Mouse (Mus musculus) adrenal gland, postnatal 10 days (tissue): ENCODE measurements at regions not wholly inside any gene's neighbourhood (a gene's known extent, or its start where the extent isn't known, plus 50 kb on each side); places are given as distances from the start of the nearest gene placed in this dataset.

ENCODE experiments used
- DNase-seq: peaks from one replicate; pipeline ENCODE4 v3.0.0; 2021; ENCODE audit warnings: mixed read lengths

DNA sequence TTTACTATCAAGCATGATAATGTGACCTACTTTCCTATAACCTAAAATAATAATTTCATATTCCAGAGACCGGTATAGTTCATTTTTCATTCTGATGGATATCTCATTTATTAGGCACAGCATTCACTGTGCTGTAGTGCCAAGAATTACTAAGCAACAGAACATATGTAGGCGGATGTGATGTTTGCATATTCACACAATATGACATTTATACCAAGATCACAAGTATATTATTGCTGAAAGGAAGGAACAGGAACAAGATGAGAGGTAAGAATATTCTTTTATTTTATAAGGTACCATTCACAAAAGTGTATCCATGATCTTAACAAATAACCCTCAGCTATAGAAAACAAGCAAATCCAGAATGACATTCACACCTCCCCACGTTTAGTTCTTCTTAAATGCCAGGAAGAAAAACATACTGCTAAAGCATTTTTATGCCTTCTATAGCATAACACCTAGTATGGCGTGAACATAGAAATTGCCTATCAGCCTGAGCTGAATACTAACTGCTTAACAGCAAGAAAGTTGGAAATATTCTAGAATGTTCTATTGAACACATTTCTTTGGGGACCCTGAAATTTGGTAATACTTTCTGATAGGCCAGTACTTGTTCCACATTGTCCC is 1062.8 kb upstream of the Acvr2a start:
- no peak for DNase-seq

DNA sequence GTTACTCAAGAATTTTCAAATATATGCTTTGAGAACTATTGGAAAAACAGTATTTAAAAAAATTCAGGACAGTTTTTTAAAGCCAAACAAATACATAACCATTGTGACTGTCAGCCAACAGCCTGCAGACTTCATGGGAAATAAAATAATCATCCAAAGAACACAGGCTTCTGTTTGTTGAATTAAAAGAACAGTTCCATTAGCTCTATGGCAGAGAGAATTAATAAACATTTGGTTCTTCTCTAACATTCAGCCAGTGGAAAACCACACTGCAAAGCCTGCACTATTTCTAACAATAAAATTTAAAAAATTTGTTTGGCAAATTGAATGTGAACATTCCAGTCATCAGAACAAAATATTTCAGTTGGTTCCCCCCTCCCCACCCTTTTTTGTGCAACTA is 1058.2 kb upstream of the Acvr2a start:
- DNase-seq, result no peak

DNA sequence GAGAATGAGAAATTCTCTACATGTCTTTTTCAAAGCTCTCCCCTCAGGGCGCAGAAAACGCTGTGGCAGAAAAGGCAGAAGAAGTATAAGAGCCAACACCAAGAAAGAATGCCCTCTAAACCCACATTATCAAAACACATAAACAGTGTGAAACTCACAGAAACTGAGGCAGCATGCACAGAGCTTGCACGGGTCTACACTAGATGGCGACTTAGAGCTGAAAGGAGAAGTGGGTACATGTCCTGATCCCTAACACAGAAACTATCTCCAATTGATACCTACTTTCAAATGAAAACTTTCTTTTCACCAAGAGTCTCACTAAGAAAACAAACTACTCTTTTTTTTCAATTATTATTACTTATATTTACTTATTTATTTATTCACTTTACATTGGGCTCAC is 1057.7 kb upstream of the Acvr2a start:
- no peak for DNase-seq

DNA sequence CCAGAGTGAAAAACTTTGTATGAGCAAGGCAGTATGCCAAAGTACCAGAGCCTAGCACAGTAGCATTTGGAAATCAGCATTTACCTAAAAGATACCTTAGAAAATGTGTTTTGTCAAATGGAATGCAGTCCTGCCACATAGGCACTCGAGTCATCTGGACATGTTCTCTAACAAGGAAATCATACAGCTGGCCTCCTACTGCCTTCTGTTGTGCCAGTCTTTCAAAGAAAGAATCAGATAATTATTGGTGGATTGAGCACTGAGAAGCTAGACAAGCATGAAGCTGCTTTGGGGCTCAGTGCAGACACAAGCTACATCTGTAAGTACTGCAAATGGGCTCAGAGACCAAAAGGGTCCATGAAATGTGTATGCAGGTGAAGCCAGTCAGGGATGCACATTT is 1038.1 kb upstream of the Acvr2a start:
- no peak for DNase-seq

DNA sequence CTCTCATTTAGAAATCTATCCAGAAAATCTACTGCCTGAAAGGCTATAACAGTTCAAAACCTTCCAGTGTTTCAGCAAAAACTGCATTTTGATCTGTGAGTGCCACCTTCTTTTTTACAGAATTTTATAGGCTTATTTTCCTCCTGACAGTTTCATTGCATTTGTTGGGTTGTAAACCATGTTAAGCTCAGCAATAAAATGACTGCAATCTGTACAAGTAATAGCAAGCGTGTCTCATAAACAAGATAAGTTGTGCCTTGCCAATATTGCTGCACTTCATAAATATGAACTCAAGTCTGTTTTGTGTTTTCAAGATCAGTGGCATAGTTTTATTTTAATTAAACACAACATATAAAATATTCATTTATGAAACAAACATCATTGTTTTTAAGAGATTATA is 1036.9 kb upstream of the Acvr2a start:
- DNase-seq, result no peak

DNA sequence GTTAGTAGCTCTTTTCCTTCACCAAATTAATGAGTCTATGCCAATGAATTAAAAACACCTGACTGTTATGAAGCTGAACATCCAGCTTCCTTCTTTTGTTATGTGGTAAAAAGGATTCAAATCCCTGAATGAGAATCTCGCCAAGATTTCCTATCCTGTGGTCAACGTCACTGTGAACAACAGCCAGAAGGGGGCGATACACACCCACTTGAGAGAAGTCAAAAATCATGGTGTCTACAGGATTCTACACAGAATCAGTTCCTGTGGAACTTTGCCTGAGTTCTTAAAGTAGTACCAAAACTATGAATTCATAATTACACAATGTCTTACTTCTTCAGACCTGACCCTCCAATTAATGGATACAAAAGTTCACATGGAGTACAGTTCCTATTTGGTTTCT is 1028.1 kb upstream of the Acvr2a start:
- peak; percentile 55 for DNase-seq

DNA sequence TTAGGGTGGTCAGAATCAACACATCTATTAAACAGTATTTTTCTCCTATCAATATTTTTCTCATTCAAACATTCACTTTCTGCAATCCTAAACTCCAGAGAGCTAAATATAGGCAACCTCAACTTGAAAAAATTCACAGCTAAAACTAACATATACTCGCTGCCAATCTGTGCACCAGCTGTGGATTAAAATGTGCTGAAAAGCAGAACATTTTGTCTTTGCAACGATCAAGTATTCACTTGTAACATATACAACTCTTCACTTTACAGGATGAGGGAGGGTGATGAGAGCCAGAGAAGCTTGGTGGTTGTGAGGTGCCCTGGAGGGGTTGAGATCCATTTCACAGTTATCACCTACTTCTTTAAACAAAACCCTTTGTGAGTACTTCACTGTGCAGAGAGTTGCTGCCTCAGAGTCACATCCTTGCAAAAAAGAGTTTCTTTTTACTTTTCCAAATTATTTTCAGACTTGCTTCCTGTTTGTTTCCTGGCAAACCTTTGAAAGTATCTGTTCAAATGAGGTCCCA is 991.1 kb upstream of the Acvr2a start:
- no peak for DNase-seq

DNA sequence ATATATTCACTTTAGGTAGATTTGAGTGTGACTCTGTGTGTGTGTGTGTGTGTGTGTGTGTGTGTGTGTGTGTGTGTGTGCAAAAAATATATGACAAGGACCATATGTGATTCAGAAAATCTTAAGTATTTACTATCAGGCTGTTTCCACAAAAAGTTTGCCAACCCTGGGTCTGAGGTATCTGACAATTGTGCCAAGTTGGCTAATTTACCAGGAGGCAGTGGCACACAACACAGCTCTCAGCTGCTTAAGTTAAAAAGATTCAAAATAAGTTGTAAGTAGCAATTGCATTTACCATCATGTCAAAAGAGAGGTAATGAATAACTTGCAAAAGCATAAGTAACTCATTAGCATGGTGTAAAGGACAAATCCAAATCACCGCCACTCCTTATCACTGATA is 981.4 kb upstream of the Acvr2a start:
- no peak for DNase-seq

DNA sequence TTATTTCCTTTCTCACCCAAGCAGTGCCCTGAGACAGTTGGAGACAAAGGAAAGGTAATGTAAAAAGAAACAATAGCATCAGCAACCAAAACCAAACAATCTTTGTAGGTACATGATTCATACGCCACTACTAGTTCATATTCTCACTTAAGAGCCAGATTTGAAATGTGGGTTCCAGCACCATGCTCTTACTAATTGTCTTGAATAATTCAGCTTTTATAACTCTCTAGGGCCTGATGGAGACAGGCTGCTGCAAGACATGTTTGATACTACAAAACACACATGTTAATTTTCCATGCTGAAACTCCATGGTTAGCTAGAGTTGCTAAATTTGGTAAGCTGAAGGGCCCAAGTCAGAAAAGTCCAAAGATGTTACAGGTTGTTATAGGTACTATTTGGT is 980.4 kb upstream of the Acvr2a start:
- no peak for DNase-seq

DNA sequence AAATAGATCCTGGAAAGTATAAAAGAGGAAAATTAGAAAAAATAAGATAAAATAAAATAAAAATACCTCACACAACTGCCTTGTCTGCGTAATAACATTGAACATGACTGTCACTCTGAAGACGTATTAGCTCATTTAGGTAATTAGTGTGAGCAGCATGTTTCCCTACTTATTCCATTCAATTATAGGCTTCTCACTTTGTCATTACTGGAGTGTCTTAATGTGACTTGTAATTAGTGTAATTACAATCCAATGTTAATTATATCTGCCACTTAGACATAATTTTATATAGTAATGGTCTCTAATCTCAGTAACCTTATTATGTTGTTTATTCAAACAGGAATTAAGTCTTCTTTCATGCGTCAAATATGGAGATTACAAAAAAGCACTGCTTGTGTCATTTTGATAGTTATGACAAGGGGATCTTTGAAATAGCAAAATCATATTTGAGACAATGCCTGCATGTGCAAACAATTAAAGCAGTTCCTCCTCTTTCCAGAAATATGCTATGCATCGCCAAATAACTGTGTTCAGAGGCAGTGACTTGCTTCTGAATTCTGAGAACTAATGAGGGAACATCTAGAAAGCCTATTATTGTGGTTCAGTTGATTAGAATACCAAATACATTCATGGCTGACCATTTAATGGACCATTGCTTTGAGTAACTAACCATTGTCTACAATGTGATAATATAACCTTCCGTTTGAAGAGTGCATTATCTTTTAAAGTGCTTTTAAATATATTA is 979.7 kb upstream of the Acvr2a start:
- DNase-seq, result no peak

DNA sequence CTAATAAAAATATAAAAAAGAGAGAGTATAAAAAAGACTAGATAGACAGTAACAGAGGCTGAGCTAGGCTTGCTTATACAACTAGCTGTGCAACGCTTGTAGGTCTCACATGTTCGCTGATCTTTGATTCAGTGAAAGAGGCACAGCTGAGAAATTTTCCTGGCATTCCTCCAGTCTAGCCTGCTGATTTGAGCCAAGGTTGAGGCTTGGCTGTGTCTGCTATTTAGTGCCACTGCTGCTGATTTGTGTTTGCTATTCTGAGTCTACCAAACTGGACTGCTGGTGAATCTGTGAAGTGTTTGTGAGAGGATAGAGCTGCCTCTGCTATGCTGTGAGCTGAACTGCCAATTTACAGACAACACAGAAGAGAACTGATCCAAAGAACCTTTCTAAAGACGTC is 956.7 kb upstream of the Acvr2a start:
- peak; percentile 36 for DNase-seq

DNA sequence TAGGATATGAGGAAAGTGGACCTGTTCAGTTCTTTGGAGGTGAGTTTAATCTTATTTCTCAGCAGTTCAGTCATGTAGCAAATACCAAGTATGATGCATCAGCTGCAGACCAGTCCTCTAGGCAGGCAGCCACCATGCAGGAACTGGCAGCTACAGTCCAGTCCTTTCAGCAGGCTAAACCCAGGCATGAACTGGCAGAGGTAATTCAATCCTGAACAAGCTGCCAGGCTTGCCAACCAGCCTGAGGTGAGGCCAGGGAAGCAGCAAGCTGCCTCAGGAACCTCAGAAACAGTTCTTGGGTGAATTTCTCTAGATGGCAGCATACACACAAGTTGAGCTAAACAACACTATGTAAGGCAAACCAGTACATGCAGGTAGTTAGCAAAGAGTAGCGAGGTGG is 951.5 kb upstream of the Acvr2a start:
- no peak for DNase-seq

DNA sequence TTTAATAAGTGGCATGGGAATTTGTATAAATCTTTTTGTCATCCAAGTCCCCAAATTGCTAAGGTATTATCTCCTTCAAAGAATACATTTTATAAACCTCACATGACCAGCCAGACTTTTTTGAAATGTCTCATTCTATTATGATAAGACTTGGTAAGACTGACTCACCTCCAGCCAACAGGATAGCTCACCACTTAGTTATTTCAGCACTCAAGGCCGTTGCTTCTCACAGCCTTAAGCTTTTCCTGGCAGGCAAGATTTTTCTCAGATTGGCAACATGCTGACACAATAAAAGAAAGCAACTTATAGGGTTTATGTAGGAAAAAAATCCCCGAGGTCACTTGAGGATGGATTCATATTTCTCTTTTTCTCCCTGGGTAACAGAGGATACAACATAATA is 935.9 kb upstream of the Acvr2a start:
- no peak for DNase-seq

DNA sequence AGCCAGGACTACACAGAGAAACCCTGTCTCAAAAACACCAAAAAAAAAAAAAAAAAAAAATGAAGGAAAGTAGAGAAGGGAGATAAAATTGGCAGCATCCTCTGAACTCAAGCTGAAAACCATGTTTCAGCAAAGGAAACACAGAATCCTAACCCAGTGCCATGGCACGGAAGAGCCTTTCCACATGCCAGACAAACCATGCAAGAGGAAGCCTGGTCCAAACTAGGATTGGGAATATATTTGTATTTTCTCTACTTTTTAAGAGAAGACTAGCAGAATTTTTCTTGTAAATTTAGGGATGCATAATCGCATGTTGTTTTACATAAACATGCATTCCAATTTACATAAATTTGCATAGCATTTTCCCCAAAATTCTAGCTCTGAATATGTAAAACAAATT is 934.8 kb upstream of the Acvr2a start:
- no peak for DNase-seq

DNA sequence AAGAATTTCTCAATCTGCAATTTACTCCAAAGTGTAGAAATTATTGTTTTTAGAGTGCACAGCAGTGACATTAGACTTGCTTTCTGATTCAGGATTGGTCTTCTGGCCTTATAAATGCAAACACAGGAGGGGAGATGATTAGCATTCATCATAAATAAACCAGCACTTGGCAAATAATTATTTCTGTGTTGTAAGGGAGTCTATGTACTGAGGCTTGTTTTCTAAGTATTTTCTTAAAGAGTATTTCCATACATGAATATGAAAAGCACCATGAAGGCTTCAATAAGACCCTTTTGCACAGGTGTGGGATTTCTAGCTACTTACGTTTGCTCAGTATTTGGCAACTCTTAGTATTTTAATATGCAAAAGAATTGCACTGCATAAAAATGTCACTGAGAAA is 934.1 kb upstream of the Acvr2a start:
- DNase-seq, result no peak

DNA sequence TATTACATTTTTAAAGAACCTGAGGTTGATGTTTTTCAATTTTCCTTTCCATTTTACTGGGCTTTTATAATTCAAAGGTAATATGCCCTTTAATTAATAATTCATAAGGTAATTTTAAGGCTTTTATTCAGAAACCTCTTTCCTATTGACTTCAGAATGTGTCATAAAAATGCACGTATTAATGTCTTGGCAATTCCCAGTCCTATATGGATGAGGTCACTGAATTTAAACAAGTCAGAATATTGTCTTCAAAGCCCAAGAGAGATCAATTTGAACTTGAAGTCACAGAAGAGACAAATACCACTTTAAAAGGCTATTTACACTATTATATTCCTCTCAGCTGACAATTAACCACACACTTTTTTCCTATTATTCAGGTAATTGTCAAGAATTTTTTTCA is 925.7 kb upstream of the Acvr2a start:
- no peak for DNase-seq

DNA sequence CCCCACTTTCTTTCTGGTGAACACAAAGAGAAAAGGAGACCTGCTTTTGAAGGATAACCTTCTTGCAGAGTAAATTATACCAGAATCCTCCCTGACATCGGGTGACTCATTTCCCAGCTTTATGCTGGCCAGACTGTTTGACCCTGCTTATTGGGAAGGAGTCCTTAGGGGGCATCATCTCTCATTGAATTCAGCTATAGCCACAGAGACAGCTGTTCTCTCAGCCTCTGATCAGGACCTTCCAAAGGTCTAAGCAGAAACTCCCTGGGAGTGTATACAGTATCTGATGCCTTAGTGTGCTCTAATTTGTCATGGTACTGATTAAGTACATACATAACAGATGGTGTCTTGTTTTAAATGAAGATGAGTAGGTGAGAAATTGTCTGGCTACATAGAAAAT is 922.5 kb upstream of the Acvr2a start:
- DNase-seq, result no peak

DNA sequence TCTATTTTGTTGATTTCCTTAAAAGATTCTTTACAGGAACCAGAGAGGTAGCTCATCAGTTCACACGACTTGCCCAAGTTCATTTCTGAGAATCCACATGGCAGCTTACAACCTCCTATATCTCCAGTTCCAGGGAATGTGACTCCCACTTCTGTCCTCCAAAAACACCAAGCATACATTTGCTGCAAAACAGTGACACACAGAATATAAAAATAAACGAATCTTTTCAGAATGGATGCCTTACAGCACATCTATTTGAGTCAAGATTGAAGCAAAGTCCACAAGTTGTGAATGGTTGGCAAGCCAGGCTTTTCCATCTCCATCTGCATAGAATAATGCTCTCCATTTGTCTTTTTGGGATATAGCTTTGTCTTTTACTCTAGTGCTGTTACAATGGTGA is 921.0 kb upstream of the Acvr2a start:
- DNase-seq, result no peak

DNA sequence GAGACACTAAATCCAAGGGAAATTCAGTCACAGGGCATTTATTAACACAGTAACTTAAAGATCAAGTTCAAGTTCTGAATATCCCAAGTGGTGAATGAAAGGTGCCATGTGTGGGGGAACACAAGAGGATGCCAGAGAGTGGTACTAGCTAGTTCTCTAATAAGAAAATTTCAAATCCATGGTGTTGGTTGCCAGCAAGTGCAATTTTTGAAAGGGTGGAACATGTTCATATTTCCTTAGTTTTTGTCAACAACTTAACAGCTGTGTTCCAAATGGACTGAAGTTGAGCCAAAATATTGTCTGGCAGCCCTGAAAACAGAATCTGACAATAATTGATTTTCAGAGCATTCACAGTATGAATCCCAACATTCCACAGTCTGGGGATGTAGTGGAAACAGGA is 919.1 kb upstream of the Acvr2a start:
- DNase-seq, result no peak

DNA sequence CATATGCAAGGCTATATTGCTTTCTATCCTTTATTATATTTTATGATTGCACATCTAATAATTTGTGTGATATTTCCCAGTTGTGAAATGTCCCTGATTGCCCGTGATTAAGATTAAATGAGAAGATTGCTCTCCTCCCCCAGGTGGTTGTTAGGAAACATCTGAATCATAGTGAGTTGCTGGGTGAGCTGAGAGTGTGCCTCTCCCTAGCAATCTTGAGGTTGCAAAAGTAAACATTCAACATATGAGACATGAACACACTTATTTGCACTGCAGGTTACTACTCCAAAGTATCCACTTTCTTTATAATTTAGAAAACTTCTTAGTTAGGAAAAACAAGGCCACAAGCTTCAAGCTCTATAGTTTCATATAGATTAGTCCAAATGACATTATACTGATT is 899.6 kb upstream of the Acvr2a start:
- DNase-seq, result no peak

DNA sequence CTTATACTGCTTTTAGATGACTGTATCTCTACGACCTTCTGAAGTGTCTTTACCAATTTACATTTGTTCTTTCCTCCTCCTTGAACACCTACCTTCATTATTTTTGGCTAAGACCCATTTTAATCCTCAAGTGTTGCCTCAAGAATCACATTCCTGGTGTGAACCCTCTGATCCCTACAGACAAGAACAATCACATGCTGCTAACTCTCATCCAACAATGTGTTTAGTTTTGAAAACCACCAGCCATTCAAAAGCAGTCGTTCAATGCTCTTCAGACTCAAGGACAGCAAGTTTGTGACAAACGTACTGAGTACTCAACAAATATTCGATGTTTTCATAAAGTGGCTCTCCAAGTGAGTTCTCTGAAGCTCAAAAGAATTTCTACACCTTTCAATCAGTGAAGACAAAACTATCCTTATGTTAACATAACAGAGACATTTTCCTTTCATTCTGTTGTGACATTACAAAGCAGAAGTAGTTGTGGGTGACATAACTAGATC is 898.9 kb upstream of the Acvr2a start:
- DNase-seq, result no peak

DNA sequence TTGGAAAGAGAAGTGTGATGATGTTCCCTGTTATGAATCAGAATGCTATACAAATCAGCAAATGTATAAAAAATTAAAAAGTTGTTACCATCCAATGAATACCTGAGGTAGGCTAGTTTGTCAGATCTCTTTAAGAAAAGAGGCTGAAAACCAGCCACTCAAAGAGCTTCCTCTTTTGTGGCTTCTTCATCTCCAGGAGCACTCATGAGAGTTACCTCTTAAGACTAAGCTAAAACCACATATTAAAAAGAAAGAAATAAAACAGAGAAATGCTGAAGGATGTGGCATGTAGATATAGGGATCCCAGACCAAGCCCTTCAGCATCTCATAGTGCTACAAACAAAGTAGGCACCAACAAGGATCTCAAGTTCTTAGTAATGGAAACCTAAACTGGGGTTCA is 890.9 kb upstream of the Acvr2a start:
- no peak for DNase-seq

DNA sequence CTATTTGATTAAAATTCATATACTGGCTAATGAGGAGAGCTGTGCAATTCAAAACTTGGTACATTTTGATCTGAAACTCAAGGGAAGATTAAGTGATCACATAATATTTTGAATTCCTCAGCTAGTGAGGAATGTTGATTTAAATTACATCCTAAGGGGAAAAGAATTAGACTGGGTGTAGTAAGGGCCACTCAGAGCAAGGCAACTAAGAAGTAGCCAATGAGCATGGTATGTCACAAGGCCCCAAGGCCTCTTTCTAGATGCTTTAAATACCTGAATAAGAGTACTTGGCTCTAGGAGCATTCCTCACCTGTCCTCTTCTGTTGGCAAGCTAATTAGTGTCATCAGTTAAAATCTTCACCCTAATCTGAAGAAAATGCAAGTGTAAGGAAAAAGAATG is 887.3 kb upstream of the Acvr2a start:
- no peak for DNase-seq

DNA sequence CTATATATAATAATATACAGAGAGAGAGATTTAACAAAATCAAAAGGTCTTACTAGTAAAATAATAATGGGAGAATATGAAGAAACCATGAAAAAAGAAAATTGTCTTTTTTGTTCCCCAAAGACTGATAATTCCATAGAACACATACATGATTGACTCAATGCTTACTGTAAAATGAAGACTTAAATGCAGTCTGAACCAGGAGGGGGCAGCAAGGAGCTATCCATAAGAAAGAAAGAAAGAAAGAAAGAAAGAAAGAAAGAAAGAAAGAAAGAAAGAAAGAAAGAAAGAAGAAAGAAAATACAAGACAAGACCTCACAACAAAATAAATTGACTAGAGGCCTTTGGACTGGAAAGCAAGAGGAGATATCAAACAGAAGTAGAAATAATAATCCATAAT is 868.8 kb upstream of the Acvr2a start:
- peak; percentile 3 for DNase-seq
